Mouse (Mus musculus): ENCODE data around the gene Ube2e1. TPM values are rescaled to one million over a fixed set of nuclear protein-coding genes. Genes with fewer than 3 reads are reported as not detected.

Ube2e1 gene
- polyA plus RNA-seq, 1 experiment from 2014 or later, result 205 TPM

Other genes starting within 250 kb of the Ube2e1 start
- 5.3 and 6.2 TPM in 2 replicates for gene Nr1d2, start 92.7 kb downstream of the Ube2e1 start, polyA plus RNA-seq (2015; fragmentation: Nextera tagmentation; extraction: Ambion mirVana)
- 49.7 and 50.9 TPM in 2 replicates for gene Nkiras1, start 60.7 kb downstream of the Ube2e1 start, polyA plus RNA-seq (2015; fragmentation: Nextera tagmentation; extraction: Ambion mirVana)
- 261 and 284 TPM in 2 replicates for gene Rpl15, start 60.5 kb downstream of the Ube2e1 start, polyA plus RNA-seq (2015; fragmentation: Nextera tagmentation; extraction: Ambion mirVana)